Mouse (Mus musculus) T-helper 2 cell (primary cell): ENCODE measurements around the gene Phlpp1.
"Not testable (repeated sequence)": the region's sequence is repeated elsewhere in the genome, so short reads cannot be mapped to it uniquely, and the experiment has no call there.

Source experiments
- in situ Hi-C: fragments of 300-600 bp; cut with MboI, MseI; formaldehyde crosslinking; loops from one replicate; pipeline ENCODE4 v1.15.1; 2025; ENCODE audit warnings: high pct_unique_total_duplicates

Phlpp1 gene

DNA sequence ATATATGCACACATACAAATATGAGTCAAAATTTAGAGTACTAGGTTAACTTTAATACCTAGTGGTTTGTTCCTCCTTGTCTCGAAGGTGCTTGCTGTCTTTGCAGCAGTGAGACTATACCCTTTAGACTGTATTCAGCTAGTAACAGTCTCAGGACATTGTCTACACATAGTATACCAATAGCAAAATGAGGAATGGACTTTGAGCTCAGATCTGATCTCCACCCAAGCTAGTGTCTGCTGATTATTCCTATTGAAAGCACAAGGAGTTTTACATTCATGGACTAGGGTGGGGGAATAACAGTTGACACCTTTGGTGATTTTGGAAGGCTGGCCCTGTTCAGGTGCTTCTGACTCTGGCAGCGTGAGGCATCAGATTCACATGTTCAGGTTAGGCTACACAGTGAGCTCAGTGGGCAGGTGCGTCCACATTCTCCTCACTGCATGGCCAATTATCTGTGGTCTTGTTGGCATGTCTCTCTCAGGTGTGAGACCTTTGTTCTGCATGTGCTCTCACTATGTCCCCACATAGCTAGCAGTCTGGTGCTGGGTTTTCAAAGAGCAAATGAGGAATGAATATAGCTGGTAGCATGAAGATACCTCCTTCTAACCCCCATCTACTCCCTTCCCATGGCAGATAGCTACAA lies 138.0 kb downstream of the Phlpp1 start:
- in situ Hi-C loops = loop anchor here (5.0 kb wide), 1 partner anchor 42 kb away; no protein-coding TSS in a partner anchor

DNA sequence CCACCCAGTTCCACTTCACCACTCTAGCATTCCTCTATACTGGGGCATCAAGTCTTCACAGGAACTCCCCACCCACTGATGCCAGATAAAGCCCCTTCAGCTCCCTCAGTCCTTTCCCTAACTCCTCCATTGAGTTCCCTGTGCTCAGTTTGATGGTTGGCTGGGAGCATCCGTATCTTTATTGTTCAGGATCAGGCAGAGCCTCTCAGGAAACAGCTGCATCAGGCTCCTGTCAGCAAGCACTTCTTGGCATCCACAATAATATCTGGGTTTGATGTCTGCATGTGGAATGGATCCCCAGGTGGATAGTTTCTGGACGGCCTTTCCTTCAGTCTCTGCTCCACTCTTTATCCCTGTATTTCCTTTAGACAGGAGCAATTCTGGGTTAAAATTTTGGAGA lies 138.7 kb downstream of the Phlpp1 start:
- in situ Hi-C loops = no loop called here

DNA sequence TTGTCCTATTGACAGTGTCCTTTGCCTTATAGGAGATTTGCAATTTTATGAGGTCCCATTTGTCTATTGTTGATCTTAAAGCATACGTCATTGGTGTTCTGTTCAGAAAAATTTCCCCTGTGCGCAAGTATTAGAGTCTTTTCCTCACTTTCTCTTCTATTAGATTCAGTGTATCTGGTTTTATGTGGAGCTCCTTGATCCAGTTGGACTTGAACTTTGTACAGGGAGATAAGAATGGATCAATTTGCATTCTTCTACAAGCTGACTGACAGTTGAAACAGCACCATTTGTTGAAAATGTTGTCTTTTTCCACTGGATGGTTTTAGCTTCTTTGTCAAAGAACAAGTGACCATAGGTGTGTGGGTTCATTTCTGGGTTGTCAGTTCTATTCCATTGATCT lies 140.3 kb downstream of the Phlpp1 start:
- in situ Hi-C loops = not testable (repeated sequence)

DNA sequence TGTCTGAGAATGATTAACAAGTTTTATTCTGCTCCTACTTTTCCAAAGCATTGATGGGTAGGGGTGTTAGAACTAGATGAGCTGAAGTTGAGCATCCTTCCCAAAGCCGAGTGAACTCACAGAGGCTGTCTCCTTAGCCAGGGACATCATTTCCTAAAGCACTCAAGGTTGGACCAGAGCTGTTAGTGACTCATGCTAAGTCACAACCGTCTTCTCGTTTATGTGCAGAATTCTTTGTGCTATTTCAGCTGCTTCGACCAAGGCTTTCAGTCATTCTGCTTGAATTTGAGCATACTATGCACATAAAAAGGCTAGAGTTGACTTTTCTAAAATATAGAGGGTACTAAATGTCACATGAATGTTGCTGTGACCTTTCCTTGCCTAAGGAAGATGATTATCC lies 142.9 kb downstream of the Phlpp1 start:
- in situ Hi-C loops = no loop called here

DNA sequence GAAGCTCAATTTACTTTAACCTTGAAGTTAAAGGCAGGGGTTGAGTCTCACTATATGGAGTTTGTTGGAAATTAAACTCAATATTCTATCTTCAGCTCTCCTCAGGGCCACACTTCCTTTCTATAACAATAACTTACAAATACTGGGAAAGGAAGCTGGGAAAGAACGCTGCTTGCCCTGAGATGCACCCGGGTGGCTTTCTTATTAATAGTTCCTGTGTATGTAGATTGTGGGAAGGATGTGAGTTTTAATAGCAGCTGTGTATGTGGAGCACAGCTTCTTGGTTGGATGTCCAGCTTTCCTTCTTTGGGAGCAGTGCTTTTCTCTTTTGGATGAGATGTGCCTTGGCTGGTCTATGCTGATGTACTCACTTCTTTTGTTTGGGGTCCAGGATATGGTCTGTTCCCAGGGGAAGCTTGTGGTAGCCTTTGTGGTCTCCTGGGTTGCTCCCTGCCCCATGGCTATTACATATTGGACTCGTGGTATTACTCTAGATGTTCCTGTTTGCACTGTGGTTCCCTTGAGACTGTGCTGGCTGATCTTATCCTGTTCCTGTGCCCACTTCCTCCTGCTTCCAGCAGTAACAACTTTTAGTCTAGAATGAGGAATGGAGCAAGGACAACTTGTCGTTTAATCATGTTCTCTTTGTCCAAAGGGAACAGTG lies 145.2 kb downstream of the Phlpp1 start:
- in situ Hi-C loops = no loop called here

DNA sequence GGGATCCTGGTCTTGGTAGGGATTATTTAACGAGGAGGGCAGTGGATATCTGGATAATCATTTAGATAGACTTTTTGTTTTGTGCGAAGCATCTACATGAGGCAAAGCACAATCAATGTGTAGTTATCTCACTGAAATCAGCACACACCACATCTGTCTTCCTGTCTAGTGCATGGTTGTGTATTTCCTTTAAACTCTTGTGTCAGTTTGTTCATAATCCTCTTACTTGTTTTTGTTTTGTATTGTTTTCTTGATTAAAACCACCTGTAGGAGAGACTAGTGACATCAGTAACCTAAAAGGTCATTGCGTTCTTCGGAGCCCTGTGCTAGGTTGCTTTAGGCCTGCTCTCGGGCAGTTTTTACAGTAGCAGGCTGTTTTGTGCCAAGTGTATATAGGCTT lies 146.8 kb downstream of the Phlpp1 start:
- in situ Hi-C loops = no loop called here

DNA sequence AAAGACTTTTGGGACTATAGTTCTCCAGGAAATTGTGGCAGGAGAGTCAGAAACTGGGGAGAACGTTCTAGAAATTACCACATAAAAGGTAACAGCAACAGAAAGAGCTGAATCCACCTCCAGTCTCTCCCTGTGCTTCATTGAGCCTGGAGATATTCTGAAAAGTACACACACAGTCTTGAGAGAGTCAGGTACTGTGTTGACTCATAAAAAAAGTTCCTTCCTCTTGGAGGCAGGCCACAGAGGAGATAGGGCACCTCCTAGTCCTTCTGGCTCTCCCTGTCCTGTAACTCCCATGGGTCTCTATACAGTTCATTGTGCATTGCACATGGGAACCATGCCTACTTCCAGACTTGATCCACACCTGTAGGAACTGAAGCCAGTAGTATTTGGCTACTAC lies 149.0 kb downstream of the Phlpp1 start:
- in situ Hi-C loops = loop anchor here (5.0 kb wide), 1 partner anchor 653 kb away; no protein-coding TSS in a partner anchor

DNA sequence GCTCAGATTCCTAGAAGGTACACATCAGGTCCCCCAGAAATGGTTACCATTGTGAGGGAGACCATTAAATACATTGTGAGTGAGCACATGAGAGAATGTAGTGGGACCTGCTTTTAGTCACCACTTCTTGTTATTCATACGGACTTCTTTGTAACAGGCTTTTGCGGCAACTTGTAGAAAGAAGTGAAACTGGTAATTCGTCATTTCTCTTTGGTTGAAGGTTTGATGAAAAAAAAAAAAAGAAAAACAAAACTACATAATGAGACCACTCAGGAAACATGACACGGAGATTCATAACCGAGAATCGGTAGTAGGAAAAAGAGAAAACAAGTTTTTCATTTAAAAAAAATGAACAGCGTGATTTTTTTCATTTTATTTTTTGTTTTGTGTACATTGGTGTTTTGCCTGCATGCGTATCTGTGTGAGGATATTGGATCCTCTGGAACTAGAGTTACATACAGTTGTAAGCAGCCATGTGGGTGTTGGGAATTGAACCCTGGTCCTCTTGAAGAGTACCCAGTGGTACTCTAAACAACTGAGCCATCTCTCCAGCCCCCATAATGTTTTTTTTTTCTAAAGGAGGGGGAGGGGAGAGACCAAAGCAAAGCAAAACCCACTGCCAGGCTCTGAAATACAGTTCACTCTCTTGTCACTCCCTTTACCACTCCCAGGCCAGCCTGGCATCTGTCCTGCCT lies 150.0 kb downstream of the Phlpp1 start:
- in situ Hi-C loops = loop anchor here (5.0 kb wide), 1 partner anchor 654 kb away; no protein-coding TSS in a partner anchor

DNA sequence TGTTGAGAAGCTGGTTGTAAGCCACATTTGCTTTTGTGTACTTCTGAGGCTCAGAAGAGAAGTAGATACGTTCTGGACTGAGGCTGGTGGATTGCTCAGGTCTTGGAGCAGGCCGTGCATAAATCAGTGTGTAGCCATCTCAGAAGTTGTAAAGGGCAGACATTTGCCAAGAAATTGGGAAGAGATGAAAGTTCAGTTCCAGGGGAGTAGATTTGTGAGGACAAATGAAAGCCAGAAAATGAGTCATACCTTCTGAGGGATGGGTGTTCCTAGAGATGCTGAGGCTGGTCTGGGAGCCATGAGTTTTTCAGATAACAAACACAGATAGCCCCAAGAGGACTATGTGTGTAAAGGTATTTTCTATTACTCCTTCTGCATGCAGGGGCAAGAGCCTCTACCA lies 155.1 kb downstream of the Phlpp1 start:
- in situ Hi-C loops = no loop called here

DNA sequence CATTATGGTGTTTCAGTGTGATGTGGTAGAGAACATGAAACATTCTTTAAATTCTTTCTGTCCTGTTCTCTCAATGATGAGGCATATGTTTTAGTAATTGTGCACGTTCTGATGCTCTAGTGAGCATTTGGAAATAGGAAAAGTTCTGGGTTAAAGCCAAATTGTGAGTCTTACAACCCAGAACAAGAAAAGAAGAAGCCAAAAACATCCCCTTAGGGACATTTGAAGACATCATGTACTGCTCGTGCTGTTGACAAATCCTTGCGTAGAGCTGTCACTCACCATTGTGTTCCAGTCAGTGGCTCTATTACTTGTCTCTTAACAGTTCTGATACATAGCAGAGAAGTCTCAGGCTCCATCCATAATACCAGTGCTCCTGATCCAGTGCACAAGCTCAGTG lies 170.5 kb downstream of the Phlpp1 start:
- in situ Hi-C loops = no loop called here

DNA sequence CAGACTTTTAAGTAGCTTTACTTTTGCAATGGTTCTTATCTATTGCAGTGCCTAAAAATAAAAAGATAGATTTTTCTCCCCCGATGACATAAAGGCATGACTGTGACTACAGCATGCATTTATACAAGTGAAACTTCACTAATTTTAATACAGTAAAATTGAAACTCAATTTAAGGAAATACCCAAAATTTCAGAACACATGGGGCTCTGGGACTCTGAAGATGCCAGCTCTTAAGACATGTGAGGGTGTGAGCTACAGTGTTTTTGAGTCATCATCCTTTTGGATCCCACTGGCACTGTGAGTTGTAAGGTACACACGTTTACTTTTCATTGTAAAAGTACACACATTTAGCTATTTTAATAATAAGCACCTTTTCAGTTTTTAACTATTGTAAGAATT lies 173.7 kb downstream of the Phlpp1 start:
- in situ Hi-C loops = no loop called here

DNA sequence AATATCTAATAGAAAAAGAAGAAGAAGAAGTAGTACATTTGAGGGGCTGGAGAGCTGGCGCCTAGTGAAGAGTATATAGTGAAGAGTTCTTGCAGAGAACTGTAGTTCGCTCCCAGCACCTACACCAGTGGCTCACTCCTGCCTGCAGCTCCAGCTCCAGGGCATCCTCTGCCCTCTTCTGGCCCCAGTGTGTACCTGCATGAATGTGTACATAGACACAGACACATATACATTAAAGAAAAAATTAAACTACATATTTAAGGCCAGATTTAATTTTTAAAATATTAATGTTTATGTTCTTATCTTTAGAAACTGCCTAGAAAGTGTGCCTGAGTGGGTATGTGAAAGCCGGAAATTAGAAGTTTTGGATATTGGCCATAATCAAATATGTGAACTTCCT lies 175.2 kb downstream of the Phlpp1 start:
- in situ Hi-C loops = no loop called here

DNA sequence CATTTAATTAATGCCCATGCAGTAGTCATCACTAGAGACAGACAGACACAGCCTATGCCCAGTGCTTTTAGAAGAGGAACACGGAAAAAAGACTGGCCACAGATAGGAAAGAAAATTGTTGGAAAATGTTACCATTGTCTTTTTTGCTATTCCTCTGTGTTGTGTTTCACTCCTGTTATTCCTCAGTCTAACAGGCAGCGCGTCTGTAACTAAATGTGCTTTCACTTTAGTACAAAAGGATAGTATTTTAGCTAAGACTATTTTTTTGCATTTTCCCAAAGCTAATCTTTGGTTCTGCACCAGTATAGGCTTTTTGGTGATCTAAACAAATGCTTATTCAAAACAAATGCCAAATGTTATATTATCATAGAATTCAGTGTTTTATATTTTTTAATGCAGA lies 177.6 kb downstream of the Phlpp1 start:
- in situ Hi-C loops = no loop called here

DNA sequence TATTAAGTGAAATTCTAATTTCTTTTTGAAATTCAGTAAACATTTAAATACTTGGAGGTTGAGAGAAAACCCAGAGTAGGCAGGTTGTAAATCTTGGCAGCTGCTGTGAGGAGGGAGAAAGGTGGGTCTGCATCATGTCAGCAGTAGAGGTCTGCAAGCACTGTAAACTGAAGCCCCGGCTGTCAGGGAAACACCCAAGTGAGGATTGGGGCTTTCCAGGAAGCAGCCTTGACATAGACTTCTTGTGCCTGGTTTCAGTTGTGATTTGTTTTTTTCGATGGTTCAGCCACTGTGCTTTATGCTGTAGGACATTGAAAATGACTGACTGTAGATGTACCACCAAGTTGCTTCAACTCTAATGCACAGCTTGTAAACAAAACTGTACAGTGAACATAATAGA lies 180.0 kb downstream of the Phlpp1 start:
- in situ Hi-C loops = no loop called here

DNA sequence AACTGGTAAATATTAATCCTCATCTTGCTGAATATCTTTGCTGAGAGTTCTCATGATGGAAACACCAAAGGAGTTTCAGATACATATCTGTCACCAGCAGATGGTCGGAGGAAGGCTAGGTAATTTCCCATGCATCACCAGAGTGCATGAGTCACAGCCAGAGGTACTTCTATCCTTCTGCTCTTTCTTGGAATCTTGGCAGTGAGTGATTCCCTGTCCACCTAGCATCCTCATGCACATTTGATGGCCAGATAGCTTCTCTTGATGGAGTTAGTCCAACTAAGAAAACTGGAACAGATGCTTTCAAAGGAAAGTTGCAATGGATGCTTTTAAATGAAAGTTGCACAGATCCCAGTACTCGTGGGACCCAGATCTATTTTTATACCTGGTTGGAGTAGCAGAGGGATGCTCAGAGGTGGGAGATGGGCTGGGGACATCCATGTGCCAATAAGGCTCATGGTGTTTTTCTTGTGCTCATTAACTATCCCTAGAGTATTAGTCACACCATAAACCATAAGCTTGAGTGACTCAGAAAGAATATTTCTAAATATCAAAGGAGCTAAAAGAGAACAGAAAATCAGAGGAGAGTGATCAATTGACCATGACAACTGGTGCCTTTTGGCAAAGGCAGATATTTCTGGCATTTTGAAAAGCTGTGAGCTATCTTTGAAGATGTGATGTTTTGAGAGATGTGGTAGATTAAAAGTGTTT lies 181.4 kb downstream of the Phlpp1 start:
- in situ Hi-C loops = no loop called here

DNA sequence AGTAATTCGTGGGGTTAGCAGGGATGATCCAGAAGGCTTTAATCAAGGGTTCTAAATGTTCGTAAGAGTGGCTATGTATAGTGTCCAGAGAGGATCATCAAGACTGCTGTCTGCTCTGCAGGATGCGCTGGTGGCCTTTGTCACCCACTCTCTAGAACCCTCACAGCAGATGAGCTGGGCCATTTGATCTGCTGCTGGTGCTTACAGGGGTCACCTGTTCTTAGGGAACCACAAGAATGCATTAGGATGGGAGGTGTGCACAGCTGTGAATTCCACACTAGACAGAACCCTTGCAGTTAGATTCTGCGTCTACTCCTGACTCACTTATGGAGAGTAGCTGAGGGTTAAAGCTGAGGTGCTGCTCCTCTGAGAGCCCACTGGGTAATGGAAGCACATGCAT lies 182.4 kb downstream of the Phlpp1 start:
- in situ Hi-C loops = no loop called here

DNA sequence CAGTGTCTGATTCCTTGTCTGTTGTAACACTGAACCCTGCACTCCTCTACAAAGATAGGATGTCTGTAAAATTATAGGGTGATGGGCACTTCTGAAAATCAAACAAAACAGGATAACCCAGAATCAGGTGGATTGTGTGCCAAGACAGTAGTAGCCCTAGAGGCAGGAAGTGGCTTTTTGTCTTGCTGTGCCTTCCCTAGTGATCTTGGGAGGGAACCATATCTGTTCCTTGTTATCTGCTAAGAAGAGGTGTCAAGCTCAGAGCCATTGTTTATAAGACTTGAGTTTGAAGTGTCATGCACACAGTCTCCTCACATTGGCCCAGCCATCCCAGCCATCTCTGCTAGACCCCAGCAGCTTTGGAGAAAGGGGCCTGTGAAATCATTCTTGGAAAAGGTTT lies 187.9 kb downstream of the Phlpp1 start:
- in situ Hi-C loops = no loop called here

DNA sequence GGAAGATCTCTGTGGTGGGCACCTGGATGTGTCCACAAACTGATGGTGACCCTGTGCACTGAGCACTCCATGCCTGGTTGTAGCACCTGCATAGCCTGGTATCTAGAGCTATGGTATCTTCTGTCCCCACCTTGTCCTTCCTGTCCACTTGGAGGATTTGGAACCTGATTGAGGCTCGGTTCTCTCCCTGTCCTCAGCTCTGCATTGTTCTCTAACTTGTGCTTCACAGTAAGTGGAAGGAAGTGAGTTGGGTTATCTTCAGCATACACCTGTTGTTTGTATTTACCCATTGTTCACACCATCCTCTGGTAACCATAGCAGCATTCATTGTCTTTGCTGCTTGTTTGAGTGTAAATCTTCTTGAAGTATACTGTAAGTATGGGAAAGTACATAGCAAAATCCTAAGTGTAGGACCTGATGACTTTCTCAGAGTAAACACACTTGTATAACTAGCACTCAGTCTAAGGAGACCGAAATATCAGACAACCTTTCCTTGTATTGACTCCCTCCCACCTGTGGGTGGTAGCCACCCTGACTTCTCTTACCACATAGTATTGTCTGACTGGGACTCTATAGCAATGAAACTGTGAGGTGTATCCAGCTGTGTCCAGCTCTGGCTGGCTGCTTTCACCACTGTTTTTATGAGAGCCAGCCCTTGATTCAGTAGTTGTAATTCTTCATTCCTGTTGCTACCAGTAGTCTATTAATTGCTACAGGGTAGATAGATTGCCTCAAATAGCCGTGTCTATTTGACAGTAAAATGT lies 191.5 kb downstream of the Phlpp1 start:
- in situ Hi-C loops = no loop called here

DNA sequence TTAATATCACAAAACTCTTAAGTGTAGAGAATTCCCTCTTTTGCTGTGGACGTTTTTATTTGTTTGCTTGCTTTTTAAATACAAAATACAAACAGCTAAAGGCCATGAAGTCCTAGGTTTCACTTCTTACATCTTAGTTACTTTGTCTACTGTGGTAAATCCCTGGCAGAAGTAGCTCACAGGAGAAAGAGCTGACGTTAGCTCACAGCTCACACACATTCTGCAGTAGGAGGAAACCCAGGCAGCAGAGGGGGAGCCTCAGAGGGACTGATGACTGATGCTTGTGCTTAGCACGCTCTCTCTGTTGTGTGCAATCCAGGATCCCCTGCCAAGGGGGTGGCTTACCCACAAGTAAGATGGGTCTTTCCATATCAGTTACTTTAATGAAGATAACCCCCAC lies 197.8 kb downstream of the Phlpp1 start:
- in situ Hi-C loops = no loop called here

DNA sequence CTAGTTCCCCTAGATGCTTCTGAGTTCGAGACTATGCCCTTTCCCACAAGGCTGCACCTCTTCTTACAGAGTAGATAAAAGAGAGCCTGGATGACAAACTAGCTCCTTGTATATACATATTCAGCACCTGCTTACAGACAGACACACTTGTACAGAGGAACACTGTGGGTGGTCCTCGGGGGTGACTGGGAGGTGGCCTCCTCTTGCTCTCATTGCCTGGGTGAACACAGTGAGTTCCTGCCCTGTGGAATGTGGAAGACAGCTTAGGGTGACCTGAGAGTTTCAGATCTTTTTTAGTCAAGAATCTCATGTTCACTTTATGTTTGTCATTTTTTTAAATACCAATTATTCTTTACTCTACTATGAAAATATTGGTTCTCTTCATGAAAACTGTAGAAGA lies 200.9 kb downstream of the Phlpp1 start:
- in situ Hi-C loops = no loop called here

DNA sequence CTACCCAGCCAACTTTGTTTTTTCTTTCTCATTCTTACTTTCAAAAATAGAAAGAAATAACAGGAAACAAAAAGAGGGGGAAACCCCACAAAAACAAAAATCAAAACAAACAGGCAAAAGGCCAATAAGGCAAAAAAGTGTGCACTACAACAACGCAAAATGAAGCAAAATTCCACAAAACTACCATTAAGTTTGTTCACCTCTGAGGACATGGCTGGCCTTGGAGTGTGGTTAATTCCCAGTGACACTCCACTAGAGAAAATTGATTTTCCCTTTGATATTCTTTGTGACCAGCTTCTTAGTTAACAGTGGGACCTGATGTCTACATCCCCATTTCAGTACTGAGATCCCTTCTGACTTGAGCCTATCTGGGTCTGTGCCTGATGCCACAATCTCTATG lies 202.1 kb downstream of the Phlpp1 start:
- in situ Hi-C loops = no loop called here

DNA sequence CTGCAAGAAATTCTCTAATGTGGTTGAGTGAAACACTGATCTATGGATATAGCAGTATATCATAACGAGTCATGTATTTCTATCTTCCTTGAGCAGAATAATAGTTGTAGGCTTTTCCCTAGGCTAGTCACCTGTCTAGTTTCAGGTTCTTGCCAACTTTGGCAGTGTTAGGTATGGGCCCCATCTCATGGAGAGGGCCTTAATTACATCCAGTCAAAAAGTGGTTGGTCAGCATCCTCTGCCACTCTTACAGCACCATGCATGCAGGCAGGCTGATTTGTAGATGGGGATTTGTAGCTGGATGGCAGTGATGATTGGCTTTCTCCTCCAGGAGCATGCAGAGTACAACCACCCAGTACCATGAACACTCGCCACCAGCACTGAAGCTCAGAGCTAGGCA lies 202.7 kb downstream of the Phlpp1 start:
- in situ Hi-C loops = no loop called here
